Mouse (Mus musculus): ENCODE measurements around the gene Lats2. TPM values are rescaled to one million over a fixed set of nuclear protein-coding genes. Genes with fewer than 3 reads are reported as not detected.

Gene Lats2
- polyA plus RNA-seq, 1 experiment = 14.0 TPM

DNA sequence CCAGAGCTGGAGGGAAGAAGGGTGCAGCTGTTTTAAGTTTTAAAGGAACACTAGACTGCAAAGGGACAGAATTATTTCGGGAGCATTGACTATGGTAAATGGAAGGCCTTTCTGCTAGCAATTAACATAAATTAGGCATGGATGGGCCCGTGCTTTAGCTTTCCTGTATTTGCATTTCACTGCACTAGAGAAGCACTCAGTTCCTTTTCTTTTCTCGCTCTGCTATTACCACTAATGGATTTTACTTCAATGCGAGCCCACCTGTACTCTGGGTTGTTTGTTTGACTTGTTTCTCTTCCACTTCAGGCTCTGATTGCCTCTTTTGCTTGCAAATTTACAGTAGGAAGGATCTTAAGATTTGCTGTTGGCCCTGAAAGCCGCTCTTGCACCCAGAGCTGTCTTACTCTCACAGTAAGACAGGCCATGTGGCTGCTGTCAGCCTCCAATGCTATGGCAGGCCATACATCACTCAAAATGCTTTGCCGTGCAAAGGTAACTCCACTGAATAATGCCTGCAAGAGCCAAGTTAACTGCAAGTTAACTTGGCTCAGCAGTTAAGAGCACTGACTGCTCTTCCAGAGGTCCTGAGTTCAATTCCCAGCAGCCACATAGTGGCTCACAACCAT lies 25.4 kb downstream of the Lats2 start:
- no peak for TF ChIP-seq CTCF (IDR thresholded peaks at IDR 0.05; ENCODE audit: borderline replicate concordance, extremely low read depth, insufficient read depth, insufficient read length)
- TF ChIP-seq POLR2A (IDR thresholded peaks at IDR 0.05; ENCODE audit: borderline replicate concordance, extremely low read depth, insufficient read depth, insufficient read length, poor library complexity, severe bottlenecking) = no peak
- peak; percentile 79 for DNase-seq (ENCODE audit: low read depth)

DNA sequence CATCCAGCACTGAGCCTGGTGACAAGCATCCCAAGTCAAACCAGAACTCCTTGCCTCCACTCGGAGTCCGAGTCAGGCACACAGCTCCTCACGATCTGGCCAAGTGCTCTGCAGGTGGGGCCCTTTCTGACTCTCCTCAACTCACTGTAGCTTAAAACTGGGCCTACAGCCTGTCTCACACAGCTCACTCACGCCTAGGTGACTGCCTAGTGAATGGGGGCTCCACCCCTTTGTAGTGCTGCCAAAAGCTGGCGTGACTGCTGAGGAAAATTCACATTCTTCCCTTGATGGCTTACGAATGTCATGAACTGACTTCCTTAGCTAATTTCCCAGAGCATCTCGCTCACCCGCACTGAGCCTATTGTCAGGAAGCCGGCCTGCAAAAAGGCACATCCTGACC lies 27.7 kb downstream of the Lats2 start:
- DNase-seq (ENCODE audit: low read depth) = peak; percentile 75
- no peak for TF ChIP-seq CTCF (IDR thresholded peaks at IDR 0.05; ENCODE audit: borderline replicate concordance, extremely low read depth, insufficient read depth, insufficient read length)
- TF ChIP-seq POLR2A (IDR thresholded peaks at IDR 0.05; ENCODE audit: borderline replicate concordance, extremely low read depth, insufficient read depth, insufficient read length, poor library complexity, severe bottlenecking) = no peak

DNA sequence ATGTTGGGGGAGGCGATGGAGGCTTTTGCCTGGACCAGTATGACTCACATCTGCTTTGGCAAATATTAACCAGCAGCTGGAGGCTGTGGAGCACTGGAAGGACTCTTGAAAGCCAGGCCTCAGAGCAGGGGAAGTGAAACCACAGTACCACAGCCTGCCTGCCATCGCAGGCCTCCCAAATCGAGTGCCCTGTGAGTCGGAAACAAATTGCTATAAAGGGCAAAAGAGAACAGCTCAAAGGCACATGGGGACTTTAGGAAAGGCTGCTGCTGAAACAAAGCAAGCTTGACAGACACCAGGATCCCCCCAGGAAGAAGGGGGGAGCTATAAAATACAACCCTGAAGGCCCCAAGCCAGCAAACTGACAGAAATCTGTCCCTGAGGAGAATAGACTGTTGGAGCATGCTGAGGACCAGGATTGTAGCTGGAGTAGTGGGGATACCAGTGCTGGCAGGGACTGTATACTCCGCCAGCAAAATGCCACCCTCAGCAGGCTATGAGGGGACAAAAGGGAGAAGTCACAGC lies 28.2 kb downstream of the Lats2 start:
- no peak for TF ChIP-seq POLR2A (IDR thresholded peaks at IDR 0.05; ENCODE audit: borderline replicate concordance, extremely low read depth, insufficient read depth, insufficient read length, poor library complexity, severe bottlenecking)
- no peak for TF ChIP-seq CTCF (IDR thresholded peaks at IDR 0.05; ENCODE audit: borderline replicate concordance, extremely low read depth, insufficient read depth, insufficient read length)
- peak; percentile 55 for DNase-seq (ENCODE audit: low read depth)

GRCm38 (mm10) chr14:57729364-57729763 lies 28.8 kb downstream of the Lats2 start:
- TF ChIP-seq CTCF (IDR thresholded peaks at IDR 0.05; ENCODE audit: borderline replicate concordance, extremely low read depth, insufficient read depth, insufficient read length) (no peak), POLR2A (IDR thresholded peaks at IDR 0.05; ENCODE audit: borderline replicate concordance, extremely low read depth, insufficient read depth, insufficient read length, poor library complexity, severe bottlenecking) (no peak)
- no peak for DNase-seq (ENCODE audit: low read depth)

DNA sequence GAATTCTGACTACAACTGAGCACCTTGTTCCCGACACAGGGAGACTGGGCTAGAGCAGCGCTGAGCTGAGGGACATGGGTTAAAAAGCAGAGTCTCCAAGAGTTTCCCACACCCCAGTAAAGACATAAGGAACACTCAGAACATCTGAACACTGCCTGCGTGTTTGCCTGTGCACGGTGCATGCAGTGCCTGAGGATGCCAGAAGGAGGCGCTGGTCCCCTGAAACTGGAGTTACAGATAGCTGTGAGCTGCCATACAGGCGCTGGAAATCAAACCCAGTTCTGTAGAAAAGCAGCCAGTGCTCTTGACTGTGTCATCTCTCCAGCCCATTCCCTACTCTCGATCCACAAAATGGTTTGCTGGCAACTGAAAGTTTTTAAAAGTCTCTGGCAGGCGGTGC lies 32.0 kb downstream of the Lats2 start:
- TF ChIP-seq POLR2A (IDR thresholded peaks at IDR 0.05; ENCODE audit: borderline replicate concordance, extremely low read depth, insufficient read depth, insufficient read length, poor library complexity, severe bottlenecking) (no peak), CTCF (IDR thresholded peaks at IDR 0.05; ENCODE audit: borderline replicate concordance, extremely low read depth, insufficient read depth, insufficient read length) (peak; percentile 30; the same call in 1 of the 2 replicates)

DNA sequence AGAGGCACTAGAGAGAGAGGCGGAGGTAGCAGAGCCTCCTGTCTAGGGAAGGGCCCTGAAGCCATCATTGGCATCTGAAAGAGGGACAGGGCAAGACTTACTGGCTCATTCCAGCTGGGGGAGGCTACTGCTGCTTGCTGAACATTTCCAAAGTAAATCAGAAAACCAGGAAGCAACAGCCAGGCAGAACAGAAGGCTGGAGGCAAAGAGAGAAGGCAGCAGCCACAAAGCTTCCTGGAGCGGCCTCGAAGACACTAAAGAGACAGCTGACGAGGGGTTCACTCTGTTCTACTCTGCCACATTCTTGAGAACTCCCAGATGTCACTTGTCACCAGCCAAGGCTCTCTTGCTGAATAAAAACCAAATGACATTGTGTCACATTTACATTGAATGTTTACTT lies 33.7 kb downstream of the Lats2 start:
- TF ChIP-seq POLR2A (IDR thresholded peaks at IDR 0.05; ENCODE audit: borderline replicate concordance, extremely low read depth, insufficient read depth, insufficient read length, poor library complexity, severe bottlenecking) (no peak), CTCF (IDR thresholded peaks at IDR 0.05; ENCODE audit: borderline replicate concordance, extremely low read depth, insufficient read depth, insufficient read length) (no peak)
- no peak for DNase-seq (ENCODE audit: low read depth)

More for the DNA sequence above, 32.0 kb downstream of the Lats2 start:
- no peak for DNase-seq (ENCODE audit: low read depth)

DNA sequence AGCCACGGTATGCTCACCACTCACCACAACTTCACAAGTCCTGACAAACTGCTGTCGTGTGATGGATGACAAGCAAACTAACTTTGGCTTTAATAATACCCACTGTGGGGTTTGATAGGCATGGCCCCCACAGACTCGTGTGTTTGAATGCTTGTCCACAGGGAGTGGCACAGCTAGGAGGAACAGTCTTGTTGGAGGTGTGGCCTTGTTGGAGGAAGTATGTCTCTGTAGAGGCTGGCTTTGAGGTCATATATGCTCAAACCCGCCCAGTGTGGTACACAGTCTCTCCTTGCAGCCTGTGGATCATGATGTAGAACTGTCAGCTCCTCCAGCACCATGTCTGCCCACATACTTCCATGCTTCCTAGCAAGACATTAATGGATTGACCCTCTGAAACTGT lies 39.9 kb downstream of the Lats2 start:
- TF ChIP-seq POLR2A (IDR thresholded peaks at IDR 0.05; ENCODE audit: borderline replicate concordance, extremely low read depth, insufficient read depth, insufficient read length, poor library complexity, severe bottlenecking) = no peak
- no peak for TF ChIP-seq CTCF (IDR thresholded peaks at IDR 0.05; ENCODE audit: borderline replicate concordance, extremely low read depth, insufficient read depth, insufficient read length)
- DNase-seq (ENCODE audit: low read depth) = no peak

GRCm38 (mm10) chr14:57716601-57717245 lies 41.5 kb downstream of the Lats2 start:
- DNase-seq (ENCODE audit: low read depth) = peak; percentile 48
- TF ChIP-seq POLR2A (IDR thresholded peaks at IDR 0.05; ENCODE audit: borderline replicate concordance, extremely low read depth, insufficient read depth, insufficient read length, poor library complexity, severe bottlenecking) = no peak

- no peak for DNase-seq (ENCODE audit: low read depth)
- TF ChIP-seq CTCF (IDR thresholded peaks at IDR 0.05; ENCODE audit: borderline replicate concordance, extremely low read depth, insufficient read depth, insufficient read length) (no peak), POLR2A (IDR thresholded peaks at IDR 0.05; ENCODE audit: borderline replicate concordance, extremely low read depth, insufficient read depth, insufficient read length, poor library complexity, severe bottlenecking) (no peak)
Measured at GRCm38 (mm10) chr14:57712884-57713283, 45.3 kb downstream of the Lats2 start.

DNA sequence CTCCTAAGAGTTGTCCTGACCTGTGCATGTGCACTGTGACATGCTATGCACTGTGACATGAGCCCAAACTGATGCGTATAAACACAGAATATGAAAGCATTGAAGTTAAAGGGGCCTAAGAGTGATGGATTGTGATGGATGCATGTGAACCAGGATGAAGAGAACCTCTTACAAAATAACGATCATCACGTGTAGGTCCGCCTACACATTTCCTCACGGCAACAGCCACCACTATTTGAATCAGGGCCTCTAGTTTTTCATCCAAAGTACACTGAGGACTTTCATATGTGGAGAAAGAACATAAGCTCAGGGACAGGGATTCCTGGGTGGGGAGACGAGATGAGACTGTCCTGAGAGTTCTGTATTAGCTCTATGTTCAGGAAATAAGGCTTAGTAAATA lies 47.1 kb downstream of the Lats2 start:
- TF ChIP-seq CTCF (IDR thresholded peaks at IDR 0.05; ENCODE audit: borderline replicate concordance, extremely low read depth, insufficient read depth, insufficient read length) (no peak), POLR2A (IDR thresholded peaks at IDR 0.05; ENCODE audit: borderline replicate concordance, extremely low read depth, insufficient read depth, insufficient read length, poor library complexity, severe bottlenecking) (no peak)
- DNase-seq (ENCODE audit: low read depth) = no peak

DNA sequence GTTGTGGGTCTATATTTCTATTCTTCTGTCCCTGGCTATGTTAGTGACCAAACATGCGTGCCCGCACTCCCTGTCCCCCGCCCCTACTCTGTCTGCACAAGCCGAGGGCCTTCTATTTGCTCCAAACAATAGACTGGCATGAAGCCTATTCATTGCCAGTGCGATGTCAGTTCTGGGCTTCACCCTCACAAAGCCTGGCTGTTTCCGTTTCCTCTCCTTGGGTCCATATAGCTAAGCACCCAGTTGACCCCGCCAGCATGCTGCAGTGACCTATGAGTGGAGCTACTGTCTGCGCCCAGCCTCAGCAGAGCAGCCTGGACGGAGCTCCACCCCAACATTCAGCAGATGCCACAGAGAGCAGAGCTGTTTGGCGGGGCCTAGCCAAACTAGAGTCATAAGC lies 49.0 kb downstream of the Lats2 start:
- peak; percentile 58 for DNase-seq (ENCODE audit: low read depth)
- no peak for TF ChIP-seq POLR2A (IDR thresholded peaks at IDR 0.05; ENCODE audit: borderline replicate concordance, extremely low read depth, insufficient read depth, insufficient read length, poor library complexity, severe bottlenecking)
- no peak for TF ChIP-seq CTCF (IDR thresholded peaks at IDR 0.05; ENCODE audit: borderline replicate concordance, extremely low read depth, insufficient read depth, insufficient read length)

GRCm38 (mm10) chr14:57708580-57708979 lies 49.6 kb downstream of the Lats2 start:
- DNase-seq (ENCODE audit: low read depth) = peak; percentile 17
- TF ChIP-seq CTCF (IDR thresholded peaks at IDR 0.05; ENCODE audit: borderline replicate concordance, extremely low read depth, insufficient read depth, insufficient read length) = no peak
- no peak for TF ChIP-seq POLR2A (IDR thresholded peaks at IDR 0.05; ENCODE audit: borderline replicate concordance, extremely low read depth, insufficient read depth, insufficient read length, poor library complexity, severe bottlenecking)

Measured in brain, embryonic 14.5 days (tissue).